Mouse (Mus musculus): Measurements from ENCODE around the gene B3galt5.

- TF ChIP-seq CTCF (conservative IDR thresholded peaks at IDR 0.05; ENCODE audit: insufficient read depth, insufficient read length, low read depth, low read length) (no peak), POLR2A (IDR thresholded peaks at IDR 0.05; ENCODE audit: low read depth, low read length) (no peak)
Observed at GRCm38 (mm10) chr16:96222452-96222851, 13.1 kb upstream of the B3galt5 start.

Measured in kidney, adult 2 months (tissue).